In the genomic region with DNA sequence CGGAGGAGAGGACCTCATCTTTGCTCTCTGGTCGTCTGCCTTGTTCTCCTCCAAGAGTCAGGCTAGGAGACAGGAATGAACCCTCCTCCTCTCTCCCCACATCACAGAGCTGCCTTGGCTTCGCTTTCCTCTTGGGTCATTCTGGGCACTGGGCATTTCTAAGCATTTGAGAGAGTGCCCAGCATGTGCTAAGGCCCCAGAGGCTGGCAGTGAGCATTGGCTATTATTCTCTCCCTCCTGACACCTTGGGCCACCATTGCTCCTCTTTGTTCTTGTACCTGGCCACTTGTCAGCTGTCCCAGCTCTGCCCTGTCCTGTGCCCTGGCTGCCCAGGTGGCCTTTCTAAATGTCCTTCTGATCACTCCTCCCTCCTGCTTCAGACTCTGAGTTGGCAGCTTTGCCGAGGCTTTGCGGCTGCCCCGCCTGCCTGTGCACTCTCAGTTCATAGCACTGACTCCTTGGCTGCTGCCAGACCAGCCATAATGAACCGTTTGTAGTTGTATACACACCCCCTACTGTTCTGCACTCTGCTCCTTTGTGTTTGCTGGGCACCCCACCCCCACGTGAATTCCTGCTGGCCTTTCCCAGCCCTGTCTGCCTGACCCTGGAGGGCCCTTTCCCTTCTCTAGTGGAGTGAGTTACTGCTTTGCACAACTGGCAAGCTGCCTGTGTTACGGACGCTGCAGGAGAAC, we compare ENCODE assay signal across 10 mouse cellular contexts.
DNase-seq lines count a peak whose midpoint lies in the region; ATAC-seq and TF ChIP-seq lines count a peak whose summit lies in the region.
"Had no signal": no experiment of that assay in that cellular context is flagged by ENCODE, and none has a peak within 500 bp of the region (broad histone marks: within the 10 kb centered on the region; RNA-seq: fewer than 3 reads in every experiment).

No protein-coding gene starts in this region.

- WGBS in embryonic facial prominence, embryonic 15.5 days, result 47% methylated on average over 10 of the region's 10 CpGs
- 37% methylated on average over 10 of the region's 10 CpGs for whole genome bisulfite sequencing in heart, postnatal 0 days
- 58% methylated on average over 10 of the region's 10 CpGs for WGBS in liver, embryonic 12.5 days (ENCODE audit: insufficient replicate concordance)
- 13% methylated on average over 10 of the region's 10 CpGs for WGBS in neural tube, embryonic 13.5 days

- H3K4me3 ChIP-seq in embryonic facial prominence, embryonic 15.5 days (replicated peaks), result no peak overlapping the region
- no peak overlapping the region for H3K4me3 ChIP-seq in heart, postnatal 0 days (ENCODE audit: low read depth, low read length)
- no peak overlapping the region for H3K4me3 ChIP-seq in liver, embryonic 12.5 days
- no peak overlapping the region for H3K4me3 ChIP-seq in neural tube, embryonic 13.5 days
- H3K4me3 ChIP-seq: megakaryocyte, embryonic 14.5 days had no signal

- H3K27me3 ChIP-seq in embryonic facial prominence, embryonic 15.5 days, result no peaks in the 10 kb centered on the region
- H3K27me3 ChIP-seq in heart, postnatal 0 days (ENCODE audit: control insufficient read depth, insufficient read depth, low read length), result no peaks in the 10 kb centered on the region
- no peaks in the 10 kb centered on the region for H3K27me3 ChIP-seq in liver, embryonic 12.5 days (replicated peaks)
- H3K27me3 ChIP-seq in neural tube, embryonic 13.5 days, result no peaks in the 10 kb centered on the region
- H3K27me3 ChIP-seq: CH12.LX; megakaryocyte, embryonic 14.5 days had no signal

- TF ChIP-seq CTCF in heart, postnatal 0 days (IDR thresholded peaks at IDR 0.05; ENCODE audit: low read depth), result no peak

- DNase-seq in spleen, postnatal 36 days (ENCODE audit: low spot score in 2 of 2), result peak; percentile 16 to 27
- DNase-seq in spleen, adult 12 weeks (ENCODE audit: low spot score), result no peak
- DNase-seq in heart, postnatal 0 days (ENCODE audit: low spot score), result peak; percentile 37
- DNase-seq in kidney, postnatal 36 days, result peak; percentile 71 to 76
- DNase-seq in thymus, postnatal 0 days (ENCODE audit: low spot score), result no peak

- peak overlapping the region; percentile 48; the same call in 1 of the 2 replicates for H3K27ac ChIP-seq in embryonic facial prominence, embryonic 15.5 days (replicated peaks)
- H3K27ac ChIP-seq in heart, postnatal 0 days (ENCODE audit: low read depth), result peak overlapping the region; percentile 52
- H3K27ac ChIP-seq in liver, embryonic 12.5 days, result peak overlapping the region; percentile 95
- peak overlapping the region; percentile 83 for H3K27ac ChIP-seq in neural tube, embryonic 13.5 days (replicated peaks)

- no peaks in the 10 kb centered on the region for H3K9me3 ChIP-seq in embryonic facial prominence, embryonic 15.5 days (replicated peaks)
- H3K9me3 ChIP-seq in heart, postnatal 0 days (replicated peaks; ENCODE audit: control insufficient read depth, low read length), result no peaks in the 10 kb centered on the region
- H3K9me3 ChIP-seq in liver, embryonic 12.5 days (replicated peaks), result no peaks in the 10 kb centered on the region
- no peaks in the 10 kb centered on the region for H3K9me3 ChIP-seq in neural tube, embryonic 13.5 days
- H3K9me3 ChIP-seq: megakaryocyte, embryonic 14.5 days had no signal

- peaks cover 11% of the 10 kb centered on the region for H3K4me1 ChIP-seq in embryonic facial prominence, embryonic 15.5 days
- peaks cover 29% of the 10 kb centered on the region for H3K4me1 ChIP-seq in heart, postnatal 0 days (ENCODE audit: control insufficient read depth, insufficient read depth)
- H3K4me1 ChIP-seq in liver, embryonic 12.5 days, result peaks cover 62% of the 10 kb centered on the region
- H3K4me1 ChIP-seq in neural tube, embryonic 13.5 days (replicated peaks), result peaks cover 39% of the 10 kb centered on the region

- peak; percentile 82 for ATAC-seq in embryonic facial prominence, embryonic 15.5 days (ENCODE audit: insufficient number of reproducible peaks, low FRiP score, low TSS enrichment, low read depth)
- peak; percentile 68 for ATAC-seq in heart, postnatal 0 days (ENCODE audit: insufficient read depth, low read depth)
- ATAC-seq in liver, embryonic 12.5 days, result no peak; the same call in 1 of the 2 replicates
- ATAC-seq in neural tube, embryonic 13.5 days (ENCODE audit: low read depth), result peak; percentile 87

- H3K9ac ChIP-seq in embryonic facial prominence, embryonic 15.5 days, result no peak overlapping the region
- H3K9ac ChIP-seq in heart, postnatal 0 days (replicated peaks; ENCODE audit: low read depth, low read length), result no peak overlapping the region
- H3K9ac ChIP-seq in liver, embryonic 12.5 days, result peak overlapping the region; percentile 55
- peak overlapping the region; percentile 31; the same call in 1 of the 2 replicates for H3K9ac ChIP-seq in neural tube, embryonic 13.5 days

- TF ChIP-seq EP300 in heart, postnatal 0 days (IDR thresholded peaks at IDR 0.05; ENCODE audit: low read depth), result no peak

- H3K36me3 ChIP-seq in embryonic facial prominence, embryonic 15.5 days, result peaks cover 2% of the 10 kb centered on the region; the same call in 1 of the 2 replicates
- H3K36me3 ChIP-seq in heart, postnatal 0 days (replicated peaks; ENCODE audit: control insufficient read depth, insufficient read depth, low read length), result no peaks in the 10 kb centered on the region
- H3K36me3 ChIP-seq in liver, embryonic 12.5 days, result no peaks in the 10 kb centered on the region
- H3K36me3 ChIP-seq in neural tube, embryonic 13.5 days, result peaks cover 32% of the 10 kb centered on the region

- no peak overlapping the region for H3K4me2 ChIP-seq in embryonic facial prominence, embryonic 15.5 days (replicated peaks)
- H3K4me2 ChIP-seq in heart, postnatal 0 days (ENCODE audit: low read depth, low read length), result no peak overlapping the region
- H3K4me2 ChIP-seq in liver, embryonic 12.5 days, result peak overlapping the region; percentile 23
- H3K4me2 ChIP-seq in neural tube, embryonic 13.5 days, result peak overlapping the region; percentile 13; the same call in 1 of the 2 replicates

Comparison
In these comparisons a context has a peak if more than half of its experiments do, and no peak if none do; other contexts are left out.
1. DNase-seq: peak in spleen, postnatal 36 days (2 of 2), heart, postnatal 0 days (single experiment) and kidney, postnatal 36 days (2 of 2); none in spleen, adult 12 weeks (single experiment) and thymus, postnatal 0 days (single experiment).
2. H3K4me2 ChIP-seq: peak in liver, embryonic 12.5 days (single experiment) and neural tube, embryonic 13.5 days (single experiment); none in embryonic facial prominence, embryonic 15.5 days (single experiment) and heart, postnatal 0 days (single experiment).
3. H3K9ac ChIP-seq: peak in liver, embryonic 12.5 days (single experiment) and neural tube, embryonic 13.5 days (single experiment); none in embryonic facial prominence, embryonic 15.5 days (single experiment) and heart, postnatal 0 days (single experiment).
4. Peak in every context shown above with its lines, with median percentiles within 50 percentile points of each other: H3K27ac ChIP-seq.